Mouse (Mus musculus): ENCODE measurements around the gene Dlg2. TPM values are rescaled to one million over a fixed set of nuclear protein-coding genes. Genes with fewer than 3 reads are reported as not detected.

Gene Dlg2
- polyA plus RNA-seq, 1 experiment = 0.01 TPM

GRCm38 (mm10) chr7:91208083-91208852, 731.8 kb downstream of the Dlg2 start:
- no peaks in the 10 kb centered on the region for H3K79me2 ChIP-seq (ENCODE audit: control insufficient read depth, insufficient read depth)
- no peak overlapping the region for H3ac ChIP-seq (ENCODE audit: control insufficient read depth, insufficient read length, low read depth)
- no peak for TF ChIP-seq CEBPB (IDR thresholded peaks at IDR 0.05; ENCODE audit: low read depth)
- TF ChIP-seq CTCF (IDR thresholded peaks at IDR 0.05; ENCODE audit: control insufficient read depth, insufficient read depth, insufficient read length) = no peak
- no peak for TF ChIP-seq USF1 (IDR thresholded peaks at IDR 0.05; ENCODE audit: low read depth)
- no peak for TF ChIP-seq MAX (IDR thresholded peaks at IDR 0.05)
- no peak for TF ChIP-seq MYOD1 (IDR thresholded peaks at IDR 0.05; ENCODE audit: control insufficient read depth, insufficient read length, low read depth)
- no peak for TF ChIP-seq FOSL1 (IDR thresholded peaks at IDR 0.05; ENCODE audit: insufficient read depth, low read length, poor library complexity, severe bottlenecking)
- TF ChIP-seq MYOG (IDR thresholded peaks at IDR 0.05; ENCODE audit: control insufficient read depth, extremely low read depth, insufficient read length) = no peak
- H3K36me3 ChIP-seq (ENCODE audit: control insufficient read depth, insufficient read depth) = no peaks in the 10 kb centered on the region
- H3K4me3 ChIP-seq (ENCODE audit: insufficient read depth, poor library complexity, severe bottlenecking) = no peak overlapping the region
- H3K79me3 ChIP-seq (ENCODE audit: low read depth) = no peaks in the 10 kb centered on the region
- H3K27me3 ChIP-seq (ENCODE audit: control insufficient read depth, insufficient read depth, insufficient read length) = no peaks in the 10 kb centered on the region

- H3K27me3 ChIP-seq (ENCODE audit: control insufficient read depth, insufficient read depth, insufficient read length) = no peaks in the 10 kb centered on the region
Observed at GRCm38 (mm10) chr7:91208973-91209372, 732.5 kb downstream of the Dlg2 start.

GRCm38 (mm10) chr7:91212236-91212635, 735.8 kb downstream of the Dlg2 start:
- H3ac ChIP-seq (ENCODE audit: control insufficient read depth, insufficient read length, low read depth) = no peak overlapping the region
- H3K4me3 ChIP-seq (ENCODE audit: insufficient read depth, poor library complexity, severe bottlenecking) = no peak overlapping the region
- H3K79me3 ChIP-seq (ENCODE audit: low read depth) = no peaks in the 10 kb centered on the region
- H3K79me2 ChIP-seq (ENCODE audit: control insufficient read depth, insufficient read depth) = no peaks in the 10 kb centered on the region
- no peak for TF ChIP-seq MYOD1 (IDR thresholded peaks at IDR 0.05; ENCODE audit: control insufficient read depth, insufficient read length, low read depth)
- TF ChIP-seq FOSL1 (IDR thresholded peaks at IDR 0.05; ENCODE audit: insufficient read depth, low read length, poor library complexity, severe bottlenecking) = no peak
- TF ChIP-seq CEBPB (IDR thresholded peaks at IDR 0.05; ENCODE audit: low read depth) = no peak
- no peak for TF ChIP-seq CTCF (IDR thresholded peaks at IDR 0.05; ENCODE audit: control insufficient read depth, insufficient read depth, insufficient read length)
- TF ChIP-seq USF1 (IDR thresholded peaks at IDR 0.05; ENCODE audit: low read depth) = no peak
- TF ChIP-seq MYOG (IDR thresholded peaks at IDR 0.05; ENCODE audit: control insufficient read depth, extremely low read depth, insufficient read length) = no peak
- TF ChIP-seq MAX (IDR thresholded peaks at IDR 0.05) = no peak
- no peaks in the 10 kb centered on the region for H3K36me3 ChIP-seq (ENCODE audit: control insufficient read depth, insufficient read depth)
- H3K27me3 ChIP-seq (ENCODE audit: control insufficient read depth, insufficient read depth, insufficient read length) = no peaks in the 10 kb centered on the region

More at GRCm38 (mm10) chr7:91208973-91209372, 732.5 kb downstream of the Dlg2 start:
- no peak overlapping the region for H3K4me3 ChIP-seq (ENCODE audit: insufficient read depth, poor library complexity, severe bottlenecking)
- no peak overlapping the region for H3ac ChIP-seq (ENCODE audit: control insufficient read depth, insufficient read length, low read depth)
- H3K79me3 ChIP-seq (ENCODE audit: low read depth) = no peaks in the 10 kb centered on the region
- H3K36me3 ChIP-seq (ENCODE audit: control insufficient read depth, insufficient read depth) = no peaks in the 10 kb centered on the region
- TF ChIP-seq FOSL1 (IDR thresholded peaks at IDR 0.05; ENCODE audit: insufficient read depth, low read length, poor library complexity, severe bottlenecking) (no peak), CTCF (IDR thresholded peaks at IDR 0.05; ENCODE audit: control insufficient read depth, insufficient read depth, insufficient read length) (no peak), MYOD1 (IDR thresholded peaks at IDR 0.05; ENCODE audit: control insufficient read depth, insufficient read length, low read depth) (no peak), USF1 (IDR thresholded peaks at IDR 0.05; ENCODE audit: low read depth) (no peak), CEBPB (IDR thresholded peaks at IDR 0.05; ENCODE audit: low read depth) (no peak), MYOG (IDR thresholded peaks at IDR 0.05; ENCODE audit: control insufficient read depth, extremely low read depth, insufficient read length) (no peak)
- H3K79me2 ChIP-seq (ENCODE audit: control insufficient read depth, insufficient read depth) = no peaks in the 10 kb centered on the region

- TF ChIP-seq USF1 (IDR thresholded peaks at IDR 0.05; ENCODE audit: low read depth) (no peak), CEBPB (IDR thresholded peaks at IDR 0.05; ENCODE audit: low read depth) (no peak), MAX (IDR thresholded peaks at IDR 0.05) (no peak), MYOG (IDR thresholded peaks at IDR 0.05; ENCODE audit: control insufficient read depth, extremely low read depth, insufficient read length) (no peak), FOSL1 (IDR thresholded peaks at IDR 0.05; ENCODE audit: insufficient read depth, low read length, poor library complexity, severe bottlenecking) (no peak), MYOD1 (IDR thresholded peaks at IDR 0.05; ENCODE audit: control insufficient read depth, insufficient read length, low read depth) (no peak), CTCF (IDR thresholded peaks at IDR 0.05; ENCODE audit: control insufficient read depth, insufficient read depth, insufficient read length) (no peak)
- H3K79me2 ChIP-seq (ENCODE audit: control insufficient read depth, insufficient read depth) = no peaks in the 10 kb centered on the region
- no peaks in the 10 kb centered on the region for H3K79me3 ChIP-seq (ENCODE audit: low read depth)
- H3K27me3 ChIP-seq (ENCODE audit: control insufficient read depth, insufficient read depth, insufficient read length) = no peaks in the 10 kb centered on the region
- H3ac ChIP-seq (ENCODE audit: control insufficient read depth, insufficient read length, low read depth) = no peak overlapping the region
- no peak overlapping the region for H3K4me3 ChIP-seq (ENCODE audit: insufficient read depth, poor library complexity, severe bottlenecking)
- no peaks in the 10 kb centered on the region for H3K36me3 ChIP-seq (ENCODE audit: control insufficient read depth, insufficient read depth)
Observed at GRCm38 (mm10) chr7:91214921-91215320, 738.4 kb downstream of the Dlg2 start.

DNA sequence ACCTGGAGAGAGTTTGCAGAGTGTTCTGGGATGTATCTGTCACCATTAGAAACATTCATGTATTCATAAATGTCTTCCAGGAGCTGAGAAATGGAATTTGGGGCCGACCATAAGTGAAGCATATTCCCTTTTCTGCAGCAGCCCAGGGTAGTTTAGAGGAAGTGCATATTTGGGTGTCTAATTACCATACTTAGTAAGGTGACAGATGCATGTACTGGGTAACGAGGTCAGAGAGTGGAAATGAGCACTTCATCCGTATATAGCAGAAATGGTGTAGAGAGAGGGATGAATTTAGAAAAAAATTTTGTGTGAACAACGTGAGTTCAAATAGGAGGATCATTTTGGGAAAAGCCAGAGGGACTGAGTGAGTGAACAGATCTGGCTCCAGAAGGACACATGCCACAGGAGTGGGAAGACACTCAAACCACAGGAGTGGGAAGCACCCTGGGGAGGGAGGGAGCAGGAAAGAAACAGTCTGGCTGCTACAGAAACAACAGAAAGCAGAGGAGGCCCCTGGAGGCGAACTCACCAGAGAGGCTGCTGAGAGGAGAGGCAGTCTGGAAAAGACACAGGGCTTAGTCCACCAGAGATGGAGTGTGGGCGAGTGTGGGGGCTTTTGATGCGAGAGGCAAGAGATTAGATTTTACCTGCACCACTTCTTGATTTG, 742.0 kb downstream of the Dlg2 start:
- TF ChIP-seq MAX (IDR thresholded peaks at IDR 0.05) = no peak
- H3K79me3 ChIP-seq (ENCODE audit: low read depth) = no peaks in the 10 kb centered on the region
- no peaks in the 10 kb centered on the region for H3K27me3 ChIP-seq (ENCODE audit: control insufficient read depth, insufficient read depth, insufficient read length)
- no peak overlapping the region for H3ac ChIP-seq (ENCODE audit: control insufficient read depth, insufficient read length, low read depth)
- no peak overlapping the region for H3K4me3 ChIP-seq (ENCODE audit: insufficient read depth, poor library complexity, severe bottlenecking)
- no peaks in the 10 kb centered on the region for H3K79me2 ChIP-seq (ENCODE audit: control insufficient read depth, insufficient read depth)
- H3K36me3 ChIP-seq (ENCODE audit: control insufficient read depth, insufficient read depth) = no peaks in the 10 kb centered on the region

All from C2C12 (cell line).